Mouse (Mus musculus) embryonic fibroblast, embryonic 13.5 days (primary cell): ENCODE data around the gene Acly.
A peak's percentile ranks its signal among the peaks of the same experiment; 100 is the strongest.

ENCODE experiments used
- CTCF ChIP-seq: IDR thresholded peaks from 2 replicates; pipeline ENCODE4 v1.5.1; 2011; ENCODE audit warnings: mild to moderate bottlenecking, control low read depth, low read length, moderate library complexity, borderline replicate concordance; ENCODE audit not compliant: insufficient read depth
- POLR2A ChIP-seq: IDR thresholded peaks from 2 replicates; pipeline ENCODE4 v1.6.1; 2011; ENCODE audit warnings: low read depth, mild to moderate bottlenecking, control low read depth, low read length, moderate library complexity

GRCm38 (mm10) chr11:100472197-100472934 lies 55.4 kb downstream of the Acly start, which contains the start of gene Klhl11:
- TF ChIP-seq CTCF (peak; percentile 73), POLR2A (peak; percentile 95)
